ENCODE assay signal across 17 mouse cellular contexts in the genomic region with DNA sequence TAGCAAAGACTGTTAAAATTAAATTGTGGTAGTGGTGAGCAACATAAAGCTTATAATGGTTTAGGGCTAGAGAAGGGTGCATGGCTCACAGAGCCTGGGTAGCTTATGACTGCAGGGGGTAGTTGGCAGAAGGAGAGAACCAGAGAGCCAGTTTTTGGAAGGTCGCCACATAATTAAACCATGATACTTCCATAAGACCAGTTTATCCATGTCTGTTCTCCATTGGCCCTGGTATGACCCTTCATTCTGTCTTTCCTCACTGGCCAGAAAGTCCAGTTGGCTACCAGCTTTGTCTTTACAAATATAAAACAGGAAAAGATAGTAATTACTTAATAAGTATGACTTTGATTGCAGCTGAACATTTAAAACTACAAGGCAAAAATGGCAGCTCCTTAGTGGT.
"Had no signal": no experiment of that assay in that cellular context is flagged by ENCODE, and none has a peak within 500 bp of the region (broad histone marks: within the 10 kb centered on the region; RNA-seq: fewer than 3 reads in every experiment).

No protein-coding gene starts in this region.

- H3K9ac ChIP-seq: kidney, embryonic 15.5 days; limb, embryonic 13.5 days; liver, embryonic 13.5 days; midbrain, embryonic 12.5 days; midbrain, embryonic 15.5 days; neural tube, embryonic 13.5 days had no signal

- H3K9me3 ChIP-seq: kidney, embryonic 15.5 days; limb, embryonic 10.5 days; limb, embryonic 13.5 days; liver, embryonic 13.5 days; midbrain, embryonic 12.5 days; midbrain, embryonic 15.5 days; neural tube, embryonic 13.5 days had no signal

- DNase-seq: kidney, postnatal 10 days; kidney, postnatal 36 days; layer of hippocampus, postnatal 36 days; liver, embryonic 13.5 days; lung, adult 2 months; lung, postnatal 14 days; lung, postnatal 4 days; thymus, adult 18-20 months; thymus, postnatal 36 days had no signal

- H3K4me1 ChIP-seq: kidney, embryonic 15.5 days; limb, embryonic 10.5 days; limb, embryonic 13.5 days; liver, embryonic 13.5 days; midbrain, embryonic 12.5 days; midbrain, embryonic 15.5 days; neural tube, embryonic 13.5 days had no signal

- H3K36me3 ChIP-seq: kidney, embryonic 15.5 days; limb, embryonic 10.5 days; limb, embryonic 13.5 days; liver, embryonic 13.5 days; midbrain, embryonic 12.5 days; midbrain, embryonic 15.5 days; neural tube, embryonic 13.5 days had no signal

- H3K27ac ChIP-seq: kidney, embryonic 15.5 days; left cerebral cortex, adult 2 months; limb, embryonic 10.5 days; limb, embryonic 13.5 days; liver, embryonic 13.5 days; midbrain, embryonic 12.5 days; midbrain, embryonic 15.5 days; neural tube, embryonic 13.5 days had no signal

- ATAC-seq: midbrain, embryonic 15.5 days had no signal

- H3K4me2 ChIP-seq: kidney, embryonic 15.5 days; limb, embryonic 13.5 days; liver, embryonic 13.5 days; midbrain, embryonic 12.5 days; midbrain, embryonic 15.5 days; neural tube, embryonic 13.5 days had no signal

- H3K27me3 ChIP-seq: kidney, embryonic 15.5 days; limb, embryonic 13.5 days; liver, embryonic 13.5 days; midbrain, embryonic 12.5 days; midbrain, embryonic 15.5 days; neural tube, embryonic 13.5 days had no signal

- H3K4me3 ChIP-seq: kidney, embryonic 15.5 days; left cerebral cortex, adult 2 months; limb, embryonic 10.5 days; limb, embryonic 13.5 days; liver, embryonic 13.5 days; midbrain, embryonic 12.5 days; midbrain, embryonic 15.5 days; myocyte; neural tube, embryonic 13.5 days had no signal
